Mouse (Mus musculus) limb, embryonic 15.5 days (tissue): ENCODE measurements around the gene Slc35c1. TPM values are rescaled to one million over a fixed set of nuclear protein-coding genes. Genes with fewer than 3 reads are reported as not detected.

ENCODE experiments used
- ATAC-seq: fragments of 200-750 bp; cut with Nextera tagmentation; 2 replicates; pipeline ENCODE4 v1.8.0; 2017; ENCODE audit warnings: low read depth, moderate TSS enrichment; ENCODE audit not compliant: insufficient number of reproducible peaks, low FRiP score, low TSS enrichment
- H3K27ac ChIP-seq: fragments of 300-500 bp; sonication (generic); 2 replicates; pipeline ENCODE4 v1.5.1; 2015; ENCODE audit warnings: moderate library complexity, mild to moderate bottlenecking, inconsistent platforms
- H3K27me3 ChIP-seq: fragments of 300-500 bp; sonication (generic); 2 replicates; pipeline ENCODE4 v1.6.1; 2015; ENCODE audit warnings: inconsistent platforms
- H3K36me3 ChIP-seq: fragments of 300-500 bp; sonication (generic); 2 replicates; pipeline ENCODE4 v1.6.1; 2015; ENCODE audit warnings: inconsistent platforms
- H3K4me1 ChIP-seq: fragments of 300-500 bp; sonication (generic); 2 replicates; pipeline ENCODE4 v1.6.1; 2015; ENCODE audit warnings: inconsistent platforms
- H3K4me2 ChIP-seq: fragments of 300-500 bp; sonication (generic); 2 replicates; pipeline ENCODE4 v1.6.1; 2015; ENCODE audit warnings: mild to moderate bottlenecking, inconsistent platforms
- H3K4me3 ChIP-seq: fragments of 300-500 bp; sonication (generic); 2 replicates; pipeline ENCODE4 v1.5.1; 2015; ENCODE audit warnings: mild to moderate bottlenecking, inconsistent platforms
- H3K9ac ChIP-seq: fragments of 300-500 bp; sonication (generic); 2 replicates; pipeline ENCODE4 v1.6.1; 2015; ENCODE audit warnings: inconsistent platforms
- H3K9me3 ChIP-seq: fragments of 300-500 bp; sonication (generic); 2 replicates; pipeline ENCODE4 v1.6.1; 2016; ENCODE audit warnings: inconsistent platforms
- WGBS: fragments of 180-500 bp; shearing (Covaris S2); methylation state at CpG from one replicate; pipeline ENCODE4 v1.1.7; 2015; 5-methylcytosine and 5-hydroxymethylcytosine counted together
- polyA plus RNA-seq: library from polyadenylated mRNA; unstranded; fragments of >200 nt; fragmentation: Nextera tagmentation; extraction: Ambion mirVana; gene quantifications from 2 replicates; pipeline ENCODE4 v1.2.1, GENCODE M21; 2015

The Slc35c1 gene
- 14.8 and 15.6 TPM in 2 replicates for polyA plus RNA-seq

DNA sequence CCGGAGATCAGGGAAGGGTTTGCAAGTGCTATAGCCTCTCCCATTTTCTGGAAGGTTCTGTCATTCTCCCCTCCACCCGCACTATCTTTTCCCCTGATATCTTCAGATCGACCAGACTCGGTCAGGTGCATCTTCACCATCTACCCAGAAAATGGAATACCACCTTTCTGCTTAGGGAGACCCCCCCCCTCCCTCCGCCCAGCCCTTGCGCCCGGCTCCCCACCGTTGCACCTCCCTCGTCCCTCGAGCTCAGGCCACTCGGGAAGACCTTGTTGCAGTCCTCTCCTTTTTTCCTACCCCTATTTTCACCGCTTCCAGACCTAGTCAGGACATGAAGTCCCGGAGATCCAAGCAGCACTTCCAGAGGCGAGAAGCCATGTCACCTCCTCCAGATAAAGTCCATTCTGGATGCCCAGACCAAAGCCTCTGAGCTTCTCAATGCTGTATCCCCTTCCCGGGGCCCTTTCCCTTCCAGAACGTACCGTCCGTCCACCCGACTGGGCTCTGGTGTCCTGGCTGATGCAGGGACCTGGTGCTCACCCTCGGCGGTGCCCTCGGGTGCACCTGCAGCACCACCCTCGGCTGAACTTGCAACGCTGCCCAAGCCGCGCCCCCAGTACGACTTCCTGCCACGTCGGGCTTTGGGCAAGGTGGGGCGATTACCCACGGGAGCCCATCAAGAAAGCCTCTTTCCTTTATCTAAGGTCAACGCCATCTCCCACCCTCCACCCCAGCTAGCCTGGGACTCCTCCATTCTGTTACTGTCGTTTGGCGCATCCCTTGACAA, at the start of gene Slc35c1:
TSS of gene Slc35c1 (minus strand) at position 618 of the 787 bp plus-strand sequence.
- peak within 1 kb of the TSS; percentile 94 for H3K4me2 ChIP-seq
- peaks cover 23% of the 10 kb centered on the region for H3K27me3 ChIP-seq
- 0 out of 2 replicates have a peak within 1 kb of the TSS, but pooled peaks have one; percentile 44 for H3K27ac ChIP-seq
- 1% methylated on average over 34 of the region's 34 CpGs for WGBS
- ATAC-seq: no peak
- peaks cover 42% of the 10 kb centered on the region for H3K4me1 ChIP-seq
- H3K9ac ChIP-seq: peak within 1 kb of the TSS; percentile 61
- peak within 1 kb of the TSS; percentile 82 for H3K4me3 ChIP-seq
- H3K36me3 ChIP-seq: peaks cover under 1% of the 10 kb centered on the region
- H3K9me3 ChIP-seq: no peaks in the 10 kb centered on the region

DNA sequence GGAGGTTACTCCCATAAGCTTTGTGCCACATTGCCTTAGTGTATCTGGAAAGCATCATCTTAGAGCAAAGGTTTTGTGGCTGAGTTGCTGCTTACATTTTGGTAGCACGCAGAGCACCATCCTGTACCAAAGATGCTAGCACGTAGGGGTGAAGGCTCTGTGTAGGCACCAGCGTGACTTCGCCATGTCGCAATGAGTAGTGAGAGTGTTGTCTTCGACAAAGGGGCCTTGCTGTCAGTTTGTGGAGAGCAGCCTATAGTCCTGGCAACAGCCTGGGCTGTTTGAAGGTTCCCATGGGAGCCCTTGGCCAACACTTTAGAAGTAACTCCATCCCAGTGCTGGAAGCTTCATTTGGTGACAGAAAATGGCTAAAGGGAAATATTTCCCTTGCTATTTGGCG, 45.0 kb upstream of the Slc35c1 start:
- no peak overlapping the region for H3K4me3 ChIP-seq
- H3K4me1 ChIP-seq: no peaks in the 10 kb centered on the region
- no peak overlapping the region for H3K4me2 ChIP-seq
- H3K9ac ChIP-seq: no peak overlapping the region
- no peaks in the 10 kb centered on the region for H3K9me3 ChIP-seq
- H3K36me3 ChIP-seq: no peaks in the 10 kb centered on the region
- no peak overlapping the region for H3K27ac ChIP-seq
- WGBS: 88% methylated on average over 7 of the region's 7 CpGs
- H3K27me3 ChIP-seq: no peaks in the 10 kb centered on the region
- ATAC-seq: no peak

DNA sequence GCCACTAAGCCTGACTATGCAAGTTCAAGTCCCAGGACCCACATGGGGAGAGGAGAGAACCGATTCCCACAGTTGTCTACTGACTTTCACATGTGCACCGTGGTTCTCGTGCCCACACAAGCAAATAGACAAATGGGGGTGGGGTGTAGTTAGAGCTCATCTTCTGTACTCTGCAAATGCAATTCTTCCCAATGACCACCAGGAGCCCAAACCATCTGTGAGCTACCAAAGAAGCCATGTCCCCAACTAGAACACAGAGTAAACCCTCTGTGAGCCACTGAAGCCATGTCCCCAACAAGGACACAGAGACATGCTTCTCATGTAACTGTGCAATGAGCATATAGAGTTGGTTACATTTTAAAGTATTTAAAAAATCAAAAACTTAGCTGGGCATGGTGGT, 43.1 kb upstream of the Slc35c1 start:
- Histone ChIP-seq H3K4me1 (no peaks in the 10 kb centered on the region), H3K4me2 (no peak overlapping the region), H3K27ac (no peak overlapping the region), H3K4me3 (no peak overlapping the region), H3K36me3 (no peaks in the 10 kb centered on the region), H3K9me3 (no peaks in the 10 kb centered on the region), H3K27me3 (no peaks in the 10 kb centered on the region), H3K9ac (no peak overlapping the region)
- WGBS: 73% methylated on average over 3 of the region's 3 CpGs
- no peak for ATAC-seq

DNA sequence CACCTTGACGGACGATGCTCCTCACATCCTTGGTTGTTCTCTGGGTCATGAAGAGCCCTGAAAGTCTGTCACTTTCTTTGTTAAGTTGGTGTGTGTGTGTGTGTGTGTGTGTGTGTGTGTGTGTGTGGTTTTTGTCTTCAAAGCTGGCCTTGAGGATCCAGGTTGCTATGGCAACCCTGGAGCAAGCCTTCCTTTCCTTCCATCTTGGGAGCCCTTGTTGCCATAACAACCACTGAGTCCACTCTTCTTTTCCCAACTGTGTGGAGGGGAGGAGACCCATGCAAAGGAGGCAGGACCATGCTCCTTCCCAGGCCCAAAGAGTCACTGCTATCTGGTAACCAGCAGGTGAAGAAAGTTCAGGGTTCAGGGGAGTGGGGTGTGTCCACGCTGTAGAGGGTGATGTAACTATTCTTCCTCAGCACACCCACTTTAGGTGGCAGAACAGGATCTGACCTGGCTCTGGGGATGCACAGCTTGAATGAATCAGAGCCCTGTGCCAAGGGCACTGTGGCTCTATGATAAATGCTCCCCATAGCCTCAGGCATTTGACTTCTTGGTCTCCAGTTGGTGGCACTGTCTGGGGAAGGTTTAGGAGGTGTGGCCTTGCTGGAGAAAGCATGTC, 39.5 kb upstream of the Slc35c1 start:
- WGBS: 88% methylated on average over 3 of the region's 3 CpGs
- Histone ChIP-seq H3K36me3 (no peaks in the 10 kb centered on the region), H3K27ac (no peak overlapping the region), H3K27me3 (peaks cover under 1% of the 10 kb centered on the region; the same call in 1 of the 2 replicates), H3K9ac (no peak overlapping the region), H3K4me1 (peaks cover 12% of the 10 kb centered on the region), H3K9me3 (no peaks in the 10 kb centered on the region), H3K4me3 (no peak overlapping the region), H3K4me2 (no peak overlapping the region)
- ATAC-seq: 0 out of 2 replicates have a peak, but pooled peaks have one; percentile 14

DNA sequence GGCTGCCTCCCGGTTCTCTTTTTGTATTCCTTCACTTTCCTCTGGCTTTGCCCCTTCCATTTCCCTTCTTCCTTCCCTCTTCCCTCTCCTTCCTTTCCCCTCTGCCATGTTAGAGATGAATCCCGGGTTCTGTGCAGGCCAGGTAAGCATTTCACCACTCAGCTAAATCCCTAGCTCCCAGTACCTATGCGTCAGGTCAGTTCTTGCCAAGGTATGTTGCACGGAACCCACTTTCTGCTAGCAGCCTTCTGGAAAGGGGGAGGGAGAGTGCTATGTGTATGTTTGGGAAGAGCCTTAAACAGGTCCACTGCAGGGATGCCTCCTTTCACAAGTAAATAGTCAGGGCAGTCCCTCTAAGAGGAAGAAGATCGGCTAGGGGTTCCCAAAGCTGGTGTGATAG, 36.8 kb upstream of the Slc35c1 start:
- no peak overlapping the region for H3K9ac ChIP-seq
- H3K9me3 ChIP-seq: no peaks in the 10 kb centered on the region
- H3K27me3 ChIP-seq: peaks cover 5% of the 10 kb centered on the region; the same call in 1 of the 2 replicates
- WGBS: 59% methylated on average over 5 of the region's 5 CpGs
- H3K4me2 ChIP-seq: no peak overlapping the region
- ATAC-seq: no peak
- H3K36me3 ChIP-seq: no peaks in the 10 kb centered on the region
- no peak overlapping the region for H3K27ac ChIP-seq
- H3K4me1 ChIP-seq: peaks cover 14% of the 10 kb centered on the region
- no peak overlapping the region for H3K4me3 ChIP-seq

DNA sequence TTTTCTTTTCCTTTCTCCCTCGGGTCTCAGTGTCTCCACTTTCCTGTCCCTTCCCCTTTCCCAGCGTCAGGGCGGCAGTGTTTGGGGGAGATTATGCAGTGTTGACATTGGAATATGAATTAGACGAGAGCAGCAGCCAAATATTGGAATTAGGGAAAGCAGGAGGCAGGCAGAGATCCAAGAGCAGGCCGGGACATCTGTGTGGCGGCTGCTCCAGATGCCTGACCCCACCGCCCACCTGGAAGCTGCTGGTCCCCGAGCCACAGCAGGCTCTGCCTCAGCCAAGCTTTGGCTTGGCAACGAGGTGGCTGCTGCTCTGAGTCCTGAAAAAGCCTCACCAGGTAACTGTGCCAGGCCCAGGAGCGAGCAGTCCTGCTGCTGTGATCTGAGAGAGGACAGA, 36.3 kb upstream of the Slc35c1 start:
- H3K4me1 ChIP-seq: peaks cover 17% of the 10 kb centered on the region
- no peaks in the 10 kb centered on the region for H3K36me3 ChIP-seq
- H3K9ac ChIP-seq: no peak overlapping the region
- H3K9me3 ChIP-seq: no peaks in the 10 kb centered on the region
- no peak overlapping the region for H3K4me3 ChIP-seq
- no peak overlapping the region for H3K27ac ChIP-seq
- H3K4me2 ChIP-seq: no peak overlapping the region
- ATAC-seq: no peak
- 18% methylated on average over 10 of the region's 10 CpGs for WGBS
- H3K27me3 ChIP-seq: peaks cover 7% of the 10 kb centered on the region; the same call in 1 of the 2 replicates

DNA sequence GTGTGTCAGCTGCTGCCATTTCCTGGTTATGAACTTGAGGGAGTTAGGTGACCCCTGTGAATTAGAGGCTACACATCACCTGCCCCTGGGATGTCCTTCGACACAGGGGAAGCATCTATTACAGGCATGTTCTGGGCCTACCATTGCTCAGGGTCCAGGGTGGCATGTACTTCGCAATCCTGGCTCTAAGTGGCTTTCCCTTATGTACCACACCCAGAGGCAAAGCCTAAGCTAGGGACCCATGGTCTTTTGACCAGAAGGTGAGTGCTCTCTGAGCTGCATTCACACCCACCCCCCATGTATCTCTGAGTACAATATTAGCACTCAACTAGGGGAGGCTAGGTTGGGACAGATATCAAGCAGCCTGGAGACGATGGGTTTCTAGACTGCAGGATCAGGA, 34.6 kb upstream of the Slc35c1 start:
- Histone ChIP-seq H3K27ac (no peak overlapping the region), H3K9me3 (no peaks in the 10 kb centered on the region), H3K4me2 (no peak overlapping the region), H3K4me3 (no peak overlapping the region), H3K27me3 (peaks cover 9% of the 10 kb centered on the region; the same call in 1 of the 2 replicates), H3K4me1 (peaks cover 17% of the 10 kb centered on the region), H3K36me3 (no peaks in the 10 kb centered on the region), H3K9ac (no peak overlapping the region)
- WGBS: 89% methylated on average over 3 of the region's 3 CpGs
- no peak for ATAC-seq

DNA sequence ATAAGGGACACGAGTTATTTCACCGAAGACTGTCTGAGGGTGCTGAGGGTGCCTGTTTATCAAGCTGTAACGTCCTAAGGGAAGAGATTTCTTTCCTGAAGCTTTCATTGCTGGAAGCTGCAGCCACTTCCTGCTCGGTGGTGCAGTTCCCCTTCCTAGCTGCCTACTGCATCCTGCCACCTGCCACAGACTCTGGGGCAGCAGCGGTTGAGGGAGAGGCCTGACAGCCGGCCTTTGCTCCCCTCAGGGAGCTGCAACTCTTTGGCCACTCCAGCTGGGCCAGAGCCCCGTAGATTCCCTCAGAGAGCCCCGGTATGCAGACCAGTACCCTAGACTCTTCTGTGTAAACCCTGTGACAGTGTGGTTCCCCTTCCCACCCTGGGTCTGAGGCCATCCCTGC, 34.1 kb upstream of the Slc35c1 start:
- no peak overlapping the region for H3K4me3 ChIP-seq
- peaks cover 17% of the 10 kb centered on the region for H3K4me1 ChIP-seq
- H3K27ac ChIP-seq: no peak overlapping the region
- 46% methylated on average over 8 of the region's 8 CpGs for WGBS
- H3K9ac ChIP-seq: no peak overlapping the region
- no peaks in the 10 kb centered on the region for H3K36me3 ChIP-seq
- no peak overlapping the region for H3K4me2 ChIP-seq
- peaks cover 9% of the 10 kb centered on the region; the same call in 1 of the 2 replicates for H3K27me3 ChIP-seq
- ATAC-seq: no peak
- no peaks in the 10 kb centered on the region for H3K9me3 ChIP-seq

DNA sequence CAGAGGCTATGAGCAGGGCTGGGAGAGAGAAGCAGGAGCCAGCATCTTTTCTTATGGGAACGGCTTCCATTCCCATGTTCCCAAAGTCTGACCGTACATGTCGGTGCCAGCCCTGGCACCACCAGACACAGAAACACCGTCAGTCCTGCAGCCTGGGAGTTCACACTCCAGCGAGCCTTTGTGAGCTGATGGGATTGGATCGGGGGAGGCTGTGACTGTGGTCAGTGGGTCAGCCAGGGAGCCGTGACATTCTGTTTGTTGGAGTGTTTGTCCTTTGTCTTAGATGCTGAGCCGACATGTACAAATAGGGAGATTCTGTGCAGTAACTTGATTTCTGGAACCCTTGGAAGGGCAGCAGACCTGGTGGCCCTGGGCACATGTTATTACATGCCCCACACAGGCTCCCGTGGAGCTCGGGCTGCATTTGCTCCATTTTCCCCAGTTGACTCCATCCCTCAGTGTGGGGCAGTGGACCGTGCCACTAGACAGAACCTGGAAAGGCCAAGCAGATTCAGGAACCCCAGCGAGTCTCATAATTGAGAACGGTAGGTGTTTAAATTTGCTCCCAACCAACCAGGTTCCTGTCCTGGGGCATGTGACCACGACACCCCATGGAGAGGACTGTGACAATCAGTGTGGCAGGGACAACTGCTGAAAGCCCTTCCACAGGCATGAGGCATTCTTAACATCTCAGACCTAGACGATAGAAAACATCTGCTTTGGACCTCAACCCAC, 33.5 kb upstream of the Slc35c1 start:
- Histone ChIP-seq H3K27me3 (peaks cover 9% of the 10 kb centered on the region; the same call in 1 of the 2 replicates), H3K36me3 (no peaks in the 10 kb centered on the region), H3K27ac (no peak overlapping the region), H3K4me3 (no peak overlapping the region), H3K4me2 (no peak overlapping the region), H3K9me3 (no peaks in the 10 kb centered on the region), H3K9ac (no peak overlapping the region), H3K4me1 (peaks cover 17% of the 10 kb centered on the region)
- ATAC-seq: no peak
- 69% methylated on average over 15 of the region's 15 CpGs for WGBS

DNA sequence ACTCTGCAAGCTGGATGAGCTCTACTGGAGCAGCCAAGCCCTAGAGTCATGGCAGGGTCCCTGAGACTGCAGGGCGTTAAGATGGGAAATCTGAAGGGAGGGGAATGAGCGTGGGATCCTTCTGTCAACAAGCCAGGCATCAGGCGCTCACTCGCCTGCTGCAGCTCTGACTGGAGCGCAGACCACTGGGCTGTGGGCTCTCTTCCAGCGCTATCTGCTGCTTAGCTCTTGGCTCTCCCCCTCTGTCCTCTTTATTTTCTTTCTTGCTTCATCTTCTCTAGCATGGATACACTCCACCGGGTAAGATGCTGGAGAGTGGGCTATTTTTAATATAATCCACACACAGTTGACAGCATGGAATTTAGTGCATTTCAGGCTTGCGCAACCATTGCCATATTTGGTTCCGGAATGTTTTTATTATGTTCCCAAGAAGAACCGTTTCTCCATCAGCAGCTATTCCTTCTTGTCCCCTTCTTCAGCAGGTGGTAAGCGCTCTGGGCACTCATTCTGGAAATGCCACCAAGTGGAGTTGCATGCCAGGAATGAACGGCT, 31.7 kb upstream of the Slc35c1 start:
- H3K36me3 ChIP-seq: no peaks in the 10 kb centered on the region
- ATAC-seq: no peak
- H3K4me3 ChIP-seq: no peak overlapping the region
- no peaks in the 10 kb centered on the region for H3K9me3 ChIP-seq
- peaks cover 18% of the 10 kb centered on the region; the same call in 1 of the 2 replicates for H3K27me3 ChIP-seq
- no peak overlapping the region for H3K27ac ChIP-seq
- no peak overlapping the region for H3K4me2 ChIP-seq
- peaks cover 17% of the 10 kb centered on the region for H3K4me1 ChIP-seq
- H3K9ac ChIP-seq: no peak overlapping the region
- WGBS: 41% methylated on average over 12 of the region's 12 CpGs

DNA sequence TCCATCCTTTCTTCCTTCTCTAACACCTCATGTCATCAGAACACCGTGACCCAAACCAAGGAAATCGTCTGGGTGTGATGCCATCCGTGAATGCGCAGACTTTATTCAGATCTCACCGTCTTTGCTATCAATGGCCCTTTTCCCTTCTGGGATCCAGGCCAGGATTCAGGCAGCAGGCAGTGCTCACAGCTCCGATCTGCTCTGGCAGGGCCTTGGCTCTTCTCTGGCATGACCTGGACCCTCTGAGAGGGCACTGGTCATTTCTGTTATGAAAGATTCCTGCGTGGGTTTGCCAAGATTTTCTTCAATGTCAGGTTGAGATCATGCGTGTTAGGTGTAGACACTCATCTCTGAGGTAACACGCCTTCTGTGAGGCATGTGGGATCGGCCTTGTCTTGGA, 30.2 kb upstream of the Slc35c1 start:
- H3K36me3 ChIP-seq: no peaks in the 10 kb centered on the region
- peaks cover 31% of the 10 kb centered on the region for H3K27me3 ChIP-seq
- no peak overlapping the region for H3K27ac ChIP-seq
- H3K9me3 ChIP-seq: no peaks in the 10 kb centered on the region
- ATAC-seq: no peak
- H3K4me3 ChIP-seq: no peak overlapping the region
- H3K9ac ChIP-seq: no peak overlapping the region
- 86% methylated on average over 10 of the region's 10 CpGs for WGBS
- H3K4me2 ChIP-seq: no peak overlapping the region
- peaks cover 5% of the 10 kb centered on the region; the same call in 1 of the 2 replicates for H3K4me1 ChIP-seq
